Mouse (Mus musculus): ENCODE data around the gene Sycn. TPM values are rescaled to one million over a fixed set of nuclear protein-coding genes. Genes with fewer than 3 reads are reported as not detected.

The Sycn gene
- polyA plus RNA-seq, 1 experiment from 2014 or later, result 17.0 TPM

DNA sequence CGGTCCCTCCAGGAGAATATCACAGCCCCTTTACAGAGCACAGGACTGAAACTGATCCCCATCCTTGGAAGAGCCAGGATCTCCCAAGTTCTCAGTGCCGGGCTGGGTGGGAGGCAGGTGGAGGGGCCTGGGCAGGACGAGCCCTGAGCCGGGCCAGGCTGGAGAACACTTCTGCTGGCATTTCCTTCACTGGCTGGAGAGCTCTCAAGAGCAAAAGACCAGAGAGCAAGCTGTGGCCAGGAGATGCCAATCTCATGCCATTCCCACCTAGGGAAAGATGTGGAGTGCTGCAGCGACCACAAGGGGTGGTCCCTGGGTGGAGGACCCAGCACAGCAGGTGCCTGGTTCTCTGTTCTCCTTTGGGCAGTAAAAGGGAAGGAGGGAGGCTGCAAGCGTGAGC lies 44.3 kb downstream of the Sycn start:
- Histone ChIP-seq H3K4me3 (ENCODE audit: low read depth, low read length) (no peak overlapping the region), H3K4me2 (replicated peaks; ENCODE audit: low read depth) (0 out of 2 replicates have a peak overlapping the region, but pooled peaks have one; percentile 48), H3K27me3 (replicated peaks; ENCODE audit: control insufficient read depth, insufficient read depth, low read length) (no peaks in the 10 kb centered on the region), H3K9me3 (ENCODE audit: control insufficient read depth) (no peaks in the 10 kb centered on the region), H3K36me3 (ENCODE audit: control insufficient read depth, insufficient read depth) (no peaks in the 10 kb centered on the region), H3K9ac (ENCODE audit: low read depth, low read length) (no peak overlapping the region), H3K27ac (ENCODE audit: low read depth, low read length) (peak overlapping the region; percentile 54), H3K4me1 (replicated peaks; ENCODE audit: control insufficient read depth, insufficient read depth, low read length) (peaks cover 12% of the 10 kb centered on the region; the same call in 1 of the 2 replicates)
- no peak for ATAC-seq
- TF ChIP-seq CTCF (IDR thresholded peaks at IDR 0.05; ENCODE audit: low read depth), result no peak
- WGBS, result 64% methylated on average over 6 of the region's 6 CpGs

DNA sequence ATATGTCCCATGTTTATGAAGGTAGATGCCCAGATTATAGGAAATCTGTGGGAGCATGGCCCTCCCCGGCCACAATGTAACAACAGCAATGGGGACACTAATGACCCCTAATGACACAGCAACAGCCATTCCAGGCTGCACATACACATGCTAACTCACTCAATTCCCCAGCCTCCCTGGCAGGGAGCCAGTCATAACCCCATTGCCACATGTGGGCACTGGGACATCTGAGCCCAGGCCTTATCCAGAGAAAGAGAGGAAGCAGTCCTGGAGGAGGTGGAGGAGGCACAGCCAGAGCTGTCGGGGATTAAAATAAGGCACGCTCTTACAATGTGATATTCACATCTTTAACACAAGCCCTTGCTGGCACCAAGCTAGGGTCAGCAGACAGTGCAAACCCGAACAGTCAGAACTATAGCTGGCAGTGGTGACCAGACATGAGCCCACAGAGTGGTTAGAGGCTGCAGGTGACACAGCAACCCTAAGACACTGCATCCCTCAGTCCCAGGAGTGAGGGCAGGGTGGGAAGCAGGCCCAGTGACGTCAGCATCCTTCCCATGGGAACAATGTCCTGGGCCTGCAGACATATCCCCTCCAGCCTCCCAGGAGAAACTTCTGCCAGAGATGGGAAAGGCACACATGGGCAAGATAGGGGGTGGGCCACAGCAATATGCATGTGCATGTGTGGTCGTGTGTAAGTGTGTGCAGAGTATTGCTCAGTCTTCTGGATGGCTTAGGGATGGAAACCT lies 46.2 kb downstream of the Sycn start:
- no peak overlapping the region for H3K4me3 ChIP-seq (ENCODE audit: low read depth, low read length)
- no peaks in the 10 kb centered on the region for H3K9me3 ChIP-seq (ENCODE audit: control insufficient read depth)
- H3K4me1 ChIP-seq (replicated peaks; ENCODE audit: control insufficient read depth, insufficient read depth, low read length), result peaks cover 19% of the 10 kb centered on the region; the same call in 1 of the 2 replicates
- H3K27me3 ChIP-seq (replicated peaks; ENCODE audit: control insufficient read depth, insufficient read depth, low read length), result no peaks in the 10 kb centered on the region
- no peak for ATAC-seq
- no peak overlapping the region for H3K9ac ChIP-seq (ENCODE audit: low read depth, low read length)
- 48% methylated on average over 6 of the region's 6 CpGs for WGBS
- no peaks in the 10 kb centered on the region for H3K36me3 ChIP-seq (ENCODE audit: control insufficient read depth, insufficient read depth)
- no peak overlapping the region for H3K4me2 ChIP-seq (replicated peaks; ENCODE audit: low read depth)
- no peak overlapping the region for H3K27ac ChIP-seq (ENCODE audit: low read depth, low read length)
- no peak for TF ChIP-seq CTCF (IDR thresholded peaks at IDR 0.05; ENCODE audit: low read depth)

DNA sequence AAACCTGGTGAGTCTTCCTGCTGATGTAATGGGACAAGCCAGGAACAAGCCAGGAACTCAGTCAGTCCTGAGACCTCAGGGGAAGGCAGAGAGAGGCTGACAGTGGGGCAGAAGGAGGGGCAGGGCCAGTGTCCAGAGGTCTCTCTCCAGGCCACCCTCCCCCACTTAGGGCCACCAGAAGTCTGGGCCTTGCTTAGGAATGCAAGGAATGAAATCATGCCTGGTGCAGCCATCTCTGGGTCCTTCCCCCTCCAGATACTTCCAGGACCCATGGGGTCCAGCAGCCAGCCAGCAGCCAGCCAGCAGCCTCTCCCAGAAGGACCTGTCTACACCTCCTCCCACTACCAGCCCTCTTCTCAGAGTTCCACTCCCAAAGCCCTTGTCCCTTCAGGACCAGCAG lies 47.0 kb downstream of the Sycn start:
- Histone ChIP-seq H3K9ac (ENCODE audit: low read depth, low read length) (no peak overlapping the region), H3K4me3 (ENCODE audit: low read depth, low read length) (no peak overlapping the region), H3K27me3 (replicated peaks; ENCODE audit: control insufficient read depth, insufficient read depth, low read length) (no peaks in the 10 kb centered on the region), H3K4me2 (replicated peaks; ENCODE audit: low read depth) (no peak overlapping the region), H3K4me1 (replicated peaks; ENCODE audit: control insufficient read depth, insufficient read depth, low read length) (peaks cover 25% of the 10 kb centered on the region; the same call in 1 of the 2 replicates), H3K9me3 (ENCODE audit: control insufficient read depth) (no peaks in the 10 kb centered on the region), H3K36me3 (ENCODE audit: control insufficient read depth, insufficient read depth) (no peaks in the 10 kb centered on the region), H3K27ac (ENCODE audit: low read depth, low read length) (no peak overlapping the region)
- no peak for TF ChIP-seq CTCF (IDR thresholded peaks at IDR 0.05; ENCODE audit: low read depth)
- ATAC-seq, result no peak

Small RNA genes within 50 kb of the gene (microRNA-seq; reads per million reads assigned to microRNA genes)
- gene Mir7049, result not detected

Other genes starting within 250 kb of the Sycn start
- 0.24 TPM in 1 of 2 replicates, not detected in the other for gene Selenov, start 249.7 kb upstream of the Sycn start, polyA plus RNA-seq (2015; fragmentation: Nextera tagmentation; extraction: Ambion mirVana)
- gene Dll3, start 238.6 kb upstream of the Sycn start, polyA plus RNA-seq (2015; fragmentation: Nextera tagmentation; extraction: Ambion mirVana), result 0.90 and 0.95 TPM in 2 replicates
- gene Timm50, start 228.8 kb upstream of the Sycn start, polyA plus RNA-seq (2015; fragmentation: Nextera tagmentation; extraction: Ambion mirVana), result 68.8 and 69.7 TPM in 2 replicates
- 32.5 and 34.6 TPM in 2 replicates for gene Supt5, start 202.1 kb upstream of the Sycn start, polyA plus RNA-seq (2015; fragmentation: Nextera tagmentation; extraction: Ambion mirVana)
- gene Rps16, start 190.2 kb upstream of the Sycn start, polyA plus RNA-seq (2015; fragmentation: Nextera tagmentation; extraction: Ambion mirVana), result 695 and 702 TPM in 2 replicates
- gene Plekhg2, start 168.3 kb upstream of the Sycn start, polyA plus RNA-seq (2015; fragmentation: Nextera tagmentation; extraction: Ambion mirVana), result 10.6 and 11.9 TPM in 2 replicates
- gene Zfp36, start 160.6 kb upstream of the Sycn start, polyA plus RNA-seq (2015; fragmentation: Nextera tagmentation; extraction: Ambion mirVana), result 57.3 and 61.5 TPM in 2 replicates
- 42.7 and 44.2 TPM in 2 replicates for gene Med29, start 148.2 kb upstream of the Sycn start, polyA plus RNA-seq (2015; fragmentation: Nextera tagmentation; extraction: Ambion mirVana)
- gene Paf1, start 147.9 kb upstream of the Sycn start, polyA plus RNA-seq (2015; fragmentation: Nextera tagmentation; extraction: Ambion mirVana), result 54.6 and 60.6 TPM in 2 replicates
- 33.6 and 35.0 TPM in 2 replicates for gene Gmfg, start 103.4 kb upstream of the Sycn start, polyA plus RNA-seq (2015; fragmentation: Nextera tagmentation; extraction: Ambion mirVana)
- 0.55 and 0.82 TPM in 2 replicates for gene Lrfn1, start 88.9 kb upstream of the Sycn start, polyA plus RNA-seq (2015; fragmentation: Nextera tagmentation; extraction: Ambion mirVana)
- not detected in 2 replicates for gene Ifnl2, start 30.4 kb upstream of the Sycn start, polyA plus RNA-seq (2015; fragmentation: Nextera tagmentation; extraction: Ambion mirVana)
- gene Ifnl3, start 18.0 kb upstream of the Sycn start, polyA plus RNA-seq (2015; fragmentation: Nextera tagmentation; extraction: Ambion mirVana), result not detected in 2 replicates
- gene Nccrp1, start 6.4 kb downstream of the Sycn start, polyA plus RNA-seq (2015; fragmentation: Nextera tagmentation; extraction: Ambion mirVana), result not detected in 2 replicates
- gene Samd4b, start 57.3 kb downstream of the Sycn start, polyA plus RNA-seq (2015; fragmentation: Nextera tagmentation; extraction: Ambion mirVana), result 12.4 and 13.4 TPM in 2 replicates
- gene Pak4, start 57.3 kb downstream of the Sycn start, polyA plus RNA-seq (2015; fragmentation: Nextera tagmentation; extraction: Ambion mirVana), result 17.2 and 19.7 TPM in 2 replicates
- not detected in 2 replicates for gene Acp7, start 90.4 kb downstream of the Sycn start, polyA plus RNA-seq (2015; fragmentation: Nextera tagmentation; extraction: Ambion mirVana)
- 0.37 and 0.90 TPM in 2 replicates for gene Fbxo27, start 152.0 kb downstream of the Sycn start, polyA plus RNA-seq (2015; fragmentation: Nextera tagmentation; extraction: Ambion mirVana)
- gene Fbxo17, start 175.9 kb downstream of the Sycn start, polyA plus RNA-seq (2015; fragmentation: Nextera tagmentation; extraction: Ambion mirVana), result 1.6 and 1.8 TPM in 2 replicates
- gene Mrps12, start 200.9 kb downstream of the Sycn start, polyA plus RNA-seq (2015; fragmentation: Nextera tagmentation; extraction: Ambion mirVana), result 98.7 and 101 TPM in 2 replicates
- gene Sars2, start 201.1 kb downstream of the Sycn start, polyA plus RNA-seq (2015; fragmentation: Nextera tagmentation; extraction: Ambion mirVana), result 8.6 and 9.9 TPM in 2 replicates
- gene Ccer2, start 215.3 kb downstream of the Sycn start, polyA plus RNA-seq (2015; fragmentation: Nextera tagmentation; extraction: Ambion mirVana), result not detected in 2 replicates
- 76.8 and 79.2 TPM in 2 replicates for gene Sirt2, start 225.8 kb downstream of the Sycn start, polyA plus RNA-seq (2015; fragmentation: Nextera tagmentation; extraction: Ambion mirVana)
- 33.1 and 33.2 TPM in 2 replicates for gene Nfkbib, start 226.6 kb downstream of the Sycn start, polyA plus RNA-seq (2015; fragmentation: Nextera tagmentation; extraction: Ambion mirVana)
- gene Rinl, start 248.1 kb downstream of the Sycn start, polyA plus RNA-seq (2015; fragmentation: Nextera tagmentation; extraction: Ambion mirVana), result 1.6 and 2.2 TPM in 2 replicates

Measured in intestine, postnatal 0 days (tissue).